Mouse (Mus musculus) central nervous system, embryonic 14 days (tissue): ENCODE data around the gene Mup9. TPM values are rescaled to one million over a fixed set of nuclear protein-coding genes. Genes with fewer than 3 reads are reported as not detected.

Experiments used
- polyA plus RNA-seq: library from polyadenylated mRNA; depleted of rRNA; stranded (reverse); fragments of >200 nt; gene quantifications from 2 replicates; pipeline ENCODE4 v1.2.3, GENCODE M21; 2012; rRNA removed

Gene Mup9
- not detected in 2 replicates for polyA plus RNA-seq

GRCm38 (mm10) chr4:60421852-60422251, at the start of gene Mup9:
Gene Mup9 (minus strand): TSS chr4:60421952.

Other genes with a start within 250 kb of the Mup9 start
- not detected in 2 replicates for gene Mup8, start 199.4 kb downstream of the Mup9 start, polyA plus RNA-seq
- not detected in 2 replicates for gene Mup1, start 80.0 kb upstream of the Mup9 start, polyA plus RNA-seq
- not detected in 2 replicates for gene Mup10, start 160.2 kb upstream of the Mup9 start, polyA plus RNA-seq
- gene Mup11, start 240.5 kb upstream of the Mup9 start, polyA plus RNA-seq: not detected in 2 replicates